Mouse (Mus musculus) heart, embryonic 10.5 days (tissue): ENCODE measurements at regions not wholly inside any gene's neighbourhood (a gene's known extent, or its start where the extent isn't known, plus 50 kb on each side); places are given as distances from the start of the nearest gene placed in this dataset.
A peak's percentile ranks its signal among the peaks of the same experiment; 100 is the strongest.

Experiments
- DNase-seq: peaks from one replicate; pipeline ENCODE4 v3.0.0-alpha.2; 2017; ENCODE audit warnings: low spot score
- H3K27ac ChIP-seq: fragments of 300-500 bp; sonication (generic); 2 replicates; pipeline ENCODE4 v1.5.1; 2016; ENCODE audit warnings: mild to moderate bottlenecking
- H3K27me3 ChIP-seq: fragments of 300-500 bp; sonication (generic); 2 replicates; pipeline ENCODE4 v1.6.1; 2016; ENCODE audit warnings: mild to moderate bottlenecking; ENCODE audit not compliant: poor library complexity, insufficient read depth, severe bottlenecking
- H3K36me3 ChIP-seq: fragments of 300-500 bp; sonication (generic); 2 replicates; pipeline ENCODE4 v1.6.1; 2016; ENCODE audit warnings: mild to moderate bottlenecking, moderate library complexity
- H3K4me1 ChIP-seq: fragments of 300-500 bp; sonication (generic); 2 replicates; pipeline ENCODE4 v1.6.1; 2016; ENCODE audit warnings: mild to moderate bottlenecking
- H3K4me3 ChIP-seq: fragments of 300-500 bp; sonication (generic); 2 replicates; pipeline ENCODE4 v1.5.1; 2016; ENCODE audit warnings: mild to moderate bottlenecking, moderate library complexity
- H3K9me3 ChIP-seq: fragments of 300-500 bp; sonication (generic); 2 replicates; pipeline ENCODE4 v1.6.1; 2016; ENCODE audit warnings: mild to moderate bottlenecking, moderate library complexity
- WGBS: fragments of 180-500 bp; shearing (Covaris S2); methylation state at CpG from one replicate; pipeline ENCODE4 v1.1.7; 2016; 5-methylcytosine and 5-hydroxymethylcytosine counted together

DNA sequence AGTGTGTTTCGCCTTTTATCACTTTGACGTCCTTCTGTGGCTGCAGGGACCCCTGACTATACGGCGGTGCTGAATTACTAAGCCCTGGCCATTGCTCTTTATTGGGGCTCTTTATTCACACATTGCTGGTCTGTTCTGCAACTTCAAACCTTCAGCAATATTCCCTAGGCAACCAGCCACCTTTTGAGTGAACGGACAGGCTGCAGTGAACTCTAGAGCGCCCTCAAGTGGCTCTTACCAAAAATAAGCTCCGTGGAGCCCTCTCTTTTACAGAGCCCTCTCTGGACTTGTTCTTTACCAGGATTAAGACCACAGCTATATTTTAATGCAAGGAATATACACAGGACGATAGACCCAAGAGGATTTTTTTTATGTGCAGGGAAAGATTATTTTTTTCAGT, 191.8 kb upstream of the Tenm3 start:
- Histone ChIP-seq H3K36me3 (no peaks in the 10 kb centered on the region), H3K9me3 (no peaks in the 10 kb centered on the region), H3K27ac (no peak overlapping the region), H3K4me3 (no peak overlapping the region), H3K27me3 (no peaks in the 10 kb centered on the region), H3K4me1 (no peaks in the 10 kb centered on the region)
- WGBS: 46% methylated on average over 8 of the region's 8 CpGs
- DNase-seq: peak; percentile 76

- DNase-seq: no peak
- no peaks in the 10 kb centered on the region for H3K36me3 ChIP-seq
- no peaks in the 10 kb centered on the region for H3K9me3 ChIP-seq
- no peak overlapping the region for H3K27ac ChIP-seq
- no peaks in the 10 kb centered on the region for H3K27me3 ChIP-seq
- no peak overlapping the region for H3K4me3 ChIP-seq
- 76% methylated on average over 5 of the region's 5 CpGs for WGBS
- H3K4me1 ChIP-seq: no peaks in the 10 kb centered on the region
Measured at GRCm38 (mm10) chr8:49030255-49030654, 186.5 kb upstream of the Tenm3 start.

DNA sequence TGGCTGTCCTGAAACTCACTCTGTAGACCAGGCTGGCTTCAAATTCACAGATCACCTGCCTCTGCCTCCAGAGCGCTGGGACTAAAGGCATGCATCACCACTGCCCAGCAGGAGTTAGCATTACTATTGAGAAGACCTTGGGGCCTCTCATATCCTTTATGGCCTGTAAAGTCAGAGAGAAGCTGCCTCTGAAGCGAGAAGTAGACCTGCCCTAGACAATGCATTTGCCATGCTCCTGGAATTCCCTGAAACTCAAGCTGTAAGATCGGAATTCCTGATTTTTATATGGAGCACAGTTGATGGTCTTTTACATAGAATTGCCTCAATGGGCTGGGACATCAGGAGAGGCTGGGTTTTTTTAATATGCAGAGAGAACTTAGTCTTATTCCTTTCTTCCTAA, 174.0 kb upstream of the Tenm3 start:
- Histone ChIP-seq H3K4me1 (no peaks in the 10 kb centered on the region), H3K4me3 (no peak overlapping the region), H3K27me3 (no peaks in the 10 kb centered on the region), H3K27ac (no peak overlapping the region), H3K36me3 (no peaks in the 10 kb centered on the region), H3K9me3 (no peaks in the 10 kb centered on the region)
- WGBS: 80% methylated on average over 3 of the region's 3 CpGs
- DNase-seq: no peak

- DNase-seq: no peak
- 91% methylated on average over 7 of the region's 7 CpGs for WGBS
Measured at GRCm38 (mm10) chr8:49015701-49016100, 171.9 kb upstream of the Tenm3 start.

GRCm38 (mm10) chr8:49015200-49015599, 171.4 kb upstream of the Tenm3 start:
- no peak overlapping the region for H3K27ac ChIP-seq
- 81% methylated on average over 8 of the region's 8 CpGs for WGBS
- H3K27me3 ChIP-seq: no peaks in the 10 kb centered on the region
- no peak overlapping the region for H3K4me3 ChIP-seq
- H3K4me1 ChIP-seq: no peaks in the 10 kb centered on the region
- H3K36me3 ChIP-seq: no peaks in the 10 kb centered on the region
- no peak for DNase-seq
- no peaks in the 10 kb centered on the region for H3K9me3 ChIP-seq

More at GRCm38 (mm10) chr8:49015701-49016100, 171.9 kb upstream of the Tenm3 start:
- Histone ChIP-seq H3K4me3 (no peak overlapping the region), H3K27me3 (no peaks in the 10 kb centered on the region), H3K36me3 (no peaks in the 10 kb centered on the region), H3K27ac (no peak overlapping the region), H3K9me3 (no peaks in the 10 kb centered on the region), H3K4me1 (no peaks in the 10 kb centered on the region)

- Histone ChIP-seq H3K36me3 (no peaks in the 10 kb centered on the region), H3K9me3 (no peaks in the 10 kb centered on the region), H3K4me1 (no peaks in the 10 kb centered on the region), H3K4me3 (no peak overlapping the region), H3K27ac (no peak overlapping the region), H3K27me3 (no peaks in the 10 kb centered on the region)
- 49% methylated on average over 11 of the region's 11 CpGs for WGBS
- no peak for DNase-seq
Measured at GRCm38 (mm10) chr8:49006236-49006965, 162.7 kb upstream of the Tenm3 start.

DNA sequence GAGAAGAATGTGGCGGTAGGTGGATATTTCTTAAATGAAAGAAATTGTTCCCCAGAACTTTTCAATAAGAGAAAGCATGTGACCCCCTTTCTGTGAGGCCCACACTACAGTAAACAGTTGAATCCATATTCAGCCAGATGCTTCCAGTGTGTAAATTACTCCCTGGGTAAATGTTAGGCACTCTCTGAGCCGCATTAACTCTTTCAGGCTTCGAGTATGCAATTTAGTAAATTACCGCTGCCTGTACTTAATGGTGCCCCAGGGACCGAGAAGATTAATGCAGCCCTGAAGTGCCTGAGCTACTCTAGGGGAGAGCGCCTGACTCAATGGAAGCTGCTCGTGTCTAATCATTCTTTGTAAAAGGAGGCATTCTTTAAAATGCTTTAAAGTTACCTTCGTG, 137.9 kb upstream of the Tenm3 start:
- DNase-seq: no peak
- no peaks in the 10 kb centered on the region for H3K36me3 ChIP-seq
- 84% methylated on average over 8 of the region's 8 CpGs for WGBS
- no peaks in the 10 kb centered on the region for H3K27me3 ChIP-seq
- H3K4me3 ChIP-seq: no peak overlapping the region
- no peak overlapping the region for H3K27ac ChIP-seq
- H3K4me1 ChIP-seq: no peaks in the 10 kb centered on the region
- H3K9me3 ChIP-seq: no peaks in the 10 kb centered on the region

GRCm38 (mm10) chr8:48980755-48981154, 137.0 kb upstream of the Tenm3 start:
- H3K9me3 ChIP-seq: no peaks in the 10 kb centered on the region
- DNase-seq: no peak
- no peaks in the 10 kb centered on the region for H3K4me1 ChIP-seq
- 85% methylated on average over 7 of the region's 7 CpGs for whole genome bisulfite sequencing
- no peaks in the 10 kb centered on the region for H3K36me3 ChIP-seq
- H3K27ac ChIP-seq: no peak overlapping the region
- H3K27me3 ChIP-seq: no peaks in the 10 kb centered on the region
- no peak overlapping the region for H3K4me3 ChIP-seq

DNA sequence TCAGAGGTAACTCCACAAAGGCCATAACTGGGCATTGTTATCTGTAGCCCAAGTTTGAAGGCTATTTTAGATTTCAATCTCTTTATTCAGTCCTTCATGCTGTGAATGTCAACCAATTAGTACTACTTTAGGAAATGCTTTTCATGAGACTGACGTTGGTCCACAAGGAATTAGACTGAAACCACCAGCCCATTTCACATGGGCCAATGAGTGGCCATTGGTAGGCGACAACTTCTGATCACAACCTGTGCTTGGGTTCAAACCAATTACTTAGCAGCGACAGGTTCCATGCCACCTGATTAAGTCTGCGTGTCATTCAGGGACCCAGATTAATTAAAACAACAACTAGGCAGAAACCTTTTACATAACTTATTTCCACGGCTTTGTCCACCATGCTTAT, 126.9 kb upstream of the Tenm3 start:
- Histone ChIP-seq H3K4me1 (no peaks in the 10 kb centered on the region), H3K27me3 (no peaks in the 10 kb centered on the region), H3K36me3 (no peaks in the 10 kb centered on the region), H3K9me3 (no peaks in the 10 kb centered on the region), H3K4me3 (no peak overlapping the region), H3K27ac (no peak overlapping the region)
- WGBS: 78% methylated on average over 5 of the region's 5 CpGs
- no peak for DNase-seq

GRCm38 (mm10) chr8:48964929-48965328, 121.2 kb upstream of the Tenm3 start:
- H3K27me3 ChIP-seq: no peaks in the 10 kb centered on the region
- H3K27ac ChIP-seq: no peak overlapping the region
- H3K4me3 ChIP-seq: no peak overlapping the region
- WGBS: 74% methylated on average over 1 of the region's 1 CpGs
- H3K9me3 ChIP-seq: no peaks in the 10 kb centered on the region
- no peaks in the 10 kb centered on the region for H3K36me3 ChIP-seq
- DNase-seq: no peak
- no peaks in the 10 kb centered on the region for H3K4me1 ChIP-seq

DNA sequence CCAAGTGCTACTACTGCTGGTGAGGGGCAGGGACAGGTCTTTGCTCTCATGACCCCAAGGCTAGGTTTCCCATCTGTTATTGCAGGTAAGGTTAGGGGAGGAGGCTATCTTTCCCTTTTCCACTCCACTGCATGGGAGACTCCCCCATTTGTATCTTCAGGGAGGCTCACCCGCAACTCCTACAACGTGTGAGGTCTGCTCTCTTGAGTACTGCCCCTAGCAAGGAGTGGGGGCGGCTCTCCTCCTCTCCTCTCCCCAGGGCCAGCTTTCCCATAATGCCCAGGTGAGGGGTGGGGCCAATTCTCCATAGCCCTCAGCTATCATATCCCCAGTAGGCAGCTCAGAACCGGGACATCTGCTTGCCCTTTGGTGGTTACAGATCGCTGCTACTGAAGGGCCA, 113.9 kb upstream of the Tenm3 start:
- H3K4me3 ChIP-seq: no peak overlapping the region
- DNase-seq: no peak
- H3K36me3 ChIP-seq: no peaks in the 10 kb centered on the region
- H3K9me3 ChIP-seq: no peaks in the 10 kb centered on the region
- H3K4me1 ChIP-seq: no peaks in the 10 kb centered on the region
- H3K27ac ChIP-seq: no peak overlapping the region
- peaks cover 6% of the 10 kb centered on the region; the same call in 1 of the 2 replicates for H3K27me3 ChIP-seq
- WGBS: 72% methylated on average over 5 of the region's 5 CpGs

- no peaks in the 10 kb centered on the region for H3K4me1 ChIP-seq
- DNase-seq: no peak
Measured at GRCm38 (mm10) chr8:48951412-48951811, 107.7 kb upstream of the Tenm3 start.

GRCm38 (mm10) chr8:48944177-48944576, 100.4 kb upstream of the Tenm3 start:
- no peaks in the 10 kb centered on the region for H3K4me1 ChIP-seq
- H3K4me3 ChIP-seq: no peak overlapping the region
- no peak for DNase-seq
- H3K9me3 ChIP-seq: no peaks in the 10 kb centered on the region
- H3K36me3 ChIP-seq: no peaks in the 10 kb centered on the region
- no peaks in the 10 kb centered on the region for H3K27me3 ChIP-seq
- H3K27ac ChIP-seq: no peak overlapping the region
- WGBS: 70% methylated on average over 1 of the region's 1 CpGs

More at GRCm38 (mm10) chr8:48951412-48951811, 107.7 kb upstream of the Tenm3 start:
- H3K9me3 ChIP-seq: no peaks in the 10 kb centered on the region
- no peaks in the 10 kb centered on the region for H3K36me3 ChIP-seq
- no peaks in the 10 kb centered on the region for H3K27me3 ChIP-seq
- WGBS: 83% methylated on average over 10 of the region's 10 CpGs
- H3K4me3 ChIP-seq: no peak overlapping the region
- no peak overlapping the region for H3K27ac ChIP-seq

- H3K36me3 ChIP-seq: no peaks in the 10 kb centered on the region
- no peak overlapping the region for H3K4me3 ChIP-seq
- no peaks in the 10 kb centered on the region for H3K9me3 ChIP-seq
- DNase-seq: no peak
- H3K4me1 ChIP-seq: no peaks in the 10 kb centered on the region
- H3K27me3 ChIP-seq: no peaks in the 10 kb centered on the region
- H3K27ac ChIP-seq: no peak overlapping the region
- 85% methylated on average over 3 of the region's 3 CpGs for WGBS
Measured at GRCm38 (mm10) chr8:48937144-48937543, 93.4 kb upstream of the Tenm3 start.
